Mouse (Mus musculus) E14TG2a.4 (cell line): Measurements from ENCODE around the gene Hoxd4.

Experiments used
- CTCF ChIP-seq: conservative IDR thresholded peaks from 2 replicates; pipeline ENCODE4 v1.5.1; 2014; ENCODE audit warnings: low read length
- NANOG ChIP-seq: IDR thresholded peaks from 2 replicates; pipeline ENCODE4 v1.6.1; 2014; ENCODE audit warnings: borderline replicate concordance, low read length, mixed read lengths
- POU5F1 ChIP-seq: IDR thresholded peaks from 2 replicates; pipeline ENCODE4 v1.6.1; 2014; ENCODE audit warnings: low read length, borderline replicate concordance

DNA sequence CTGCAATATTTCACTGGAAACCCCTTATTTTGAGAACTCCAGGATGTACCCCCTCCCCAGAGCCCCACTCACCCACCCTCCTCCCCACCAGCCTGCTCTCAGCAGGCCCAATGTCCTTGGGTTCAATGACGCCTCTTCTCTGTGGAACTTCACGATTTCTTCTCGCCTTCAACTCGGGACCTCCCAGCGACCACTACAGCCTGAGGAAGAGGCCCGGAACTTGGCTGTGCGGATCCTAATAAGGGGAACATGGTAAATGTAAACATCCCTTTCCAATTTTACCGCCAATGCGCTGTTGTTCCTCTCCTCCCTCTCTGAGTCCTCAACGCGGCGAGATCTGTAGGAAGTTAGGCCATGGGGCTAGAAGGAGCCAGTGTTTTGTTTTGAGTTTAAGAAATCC, 27.6 kb upstream of the Hoxd4 start:
- TF ChIP-seq CTCF (no peak), NANOG (no peak), POU5F1 (no peak)
